Mouse (Mus musculus): ENCODE results near the gene Mical2.

Gene Mical2

GRCm38 (mm10) chr7:112241211-112241944 is 15.7 kb downstream of the Mical2 start:
- DNase-seq (ENCODE audit: low read depth, low spot score), result no peak

GRCm38 (mm10) chr7:112241945-112242329 is 16.3 kb downstream of the Mical2 start:
- DNase-seq (ENCODE audit: low read depth, low spot score), result no peak

DNA sequence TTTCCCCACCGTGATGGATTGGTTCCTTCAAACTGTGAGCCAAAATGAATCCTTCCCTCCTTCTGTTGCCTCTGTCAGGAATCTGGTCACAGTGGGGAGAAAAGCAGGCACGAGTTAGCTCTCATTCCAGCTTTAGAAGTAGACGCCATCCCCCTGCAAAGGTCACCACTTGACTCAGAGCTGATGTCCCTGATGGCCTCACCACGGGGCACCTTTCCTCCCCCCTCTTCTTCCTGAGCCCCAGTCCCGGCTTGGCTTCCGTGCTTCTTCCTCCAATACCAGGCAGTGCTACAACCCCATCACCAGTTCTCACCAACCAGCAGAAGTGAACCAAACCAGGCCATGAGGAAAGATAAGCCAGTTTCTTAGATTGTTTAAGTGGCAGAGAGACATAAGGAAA is 16.9 kb downstream of the Mical2 start:
- DNase-seq (ENCODE audit: low read depth, low spot score), result no peak

DNA sequence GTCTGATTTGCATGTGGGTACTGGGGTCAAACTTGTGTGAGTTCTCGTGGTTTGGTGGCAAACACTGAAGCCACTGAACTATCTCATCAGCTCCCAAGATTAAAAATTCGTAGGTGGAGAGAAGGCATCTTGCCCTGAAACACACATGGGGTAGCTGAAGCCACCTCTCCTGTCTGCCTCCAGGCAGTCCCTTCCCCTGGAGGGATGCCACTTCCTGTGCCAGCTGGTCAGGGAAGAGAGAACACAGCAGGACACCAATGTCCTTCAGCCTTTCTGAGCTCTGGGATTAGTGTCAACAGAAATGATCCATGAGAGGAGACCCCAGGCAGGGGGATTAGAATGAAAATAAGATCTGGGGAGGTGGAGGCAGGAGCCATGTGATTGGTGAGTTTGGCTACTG is 18.4 kb downstream of the Mical2 start:
- no peak for DNase-seq (ENCODE audit: low read depth, low spot score)

DNA sequence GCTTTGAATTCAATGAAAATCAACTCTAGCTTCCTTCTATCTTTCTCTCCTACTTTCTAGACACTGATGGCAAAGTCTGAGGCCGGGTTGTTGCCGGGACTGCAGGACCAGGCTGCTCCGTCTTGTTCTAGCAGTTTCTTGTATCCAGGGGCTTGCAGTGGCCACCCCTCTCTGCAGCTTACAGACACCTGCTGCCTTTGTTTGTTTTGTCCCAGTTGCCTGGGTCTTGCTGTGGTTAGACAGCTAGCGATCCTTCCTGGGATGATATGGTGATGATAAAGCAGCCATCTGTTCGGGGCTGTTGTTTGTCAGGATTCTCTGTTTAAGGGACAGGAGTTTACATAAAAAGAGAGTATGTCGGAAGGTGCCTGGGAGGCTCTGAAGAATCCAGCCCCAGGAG is 19.0 kb downstream of the Mical2 start:
- no peak for DNase-seq (ENCODE audit: low read depth, low spot score)

GRCm38 (mm10) chr7:112245839-112246438 is 20.3 kb downstream of the Mical2 start:
- DNase-seq (ENCODE audit: low read depth, low spot score), result no peak

- no peak for DNase-seq (ENCODE audit: low read depth, low spot score)
These were observed 20.8 kb downstream of the Mical2 start for GRCm38 (mm10) chr7:112246442-112246841.

- DNase-seq (ENCODE audit: low read depth, low spot score), result no peak
These were observed 22.2 kb downstream of the Mical2 start for GRCm38 (mm10) chr7:112247890-112248289.

DNA sequence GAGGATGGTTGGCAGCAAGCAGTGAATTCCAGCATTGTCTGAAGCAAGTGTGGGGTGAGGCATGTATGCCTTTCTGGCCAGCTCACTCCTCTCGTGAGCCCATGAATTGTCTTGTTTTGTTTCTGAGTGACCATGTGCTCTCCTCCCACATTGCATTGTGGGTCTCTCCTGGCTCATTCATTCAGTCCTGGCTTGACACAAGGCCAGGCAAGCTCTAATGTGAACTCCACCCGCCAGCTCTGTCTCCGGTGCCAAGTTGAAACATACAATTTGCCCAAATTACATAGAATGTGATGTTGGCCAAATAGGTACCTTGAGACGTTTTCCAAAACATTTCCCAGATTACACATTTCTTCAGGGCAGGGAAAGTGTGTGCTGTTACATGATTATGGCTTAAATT is 23.8 kb downstream of the Mical2 start:
- DNase-seq (ENCODE audit: low read depth, low spot score), result no peak

DNA sequence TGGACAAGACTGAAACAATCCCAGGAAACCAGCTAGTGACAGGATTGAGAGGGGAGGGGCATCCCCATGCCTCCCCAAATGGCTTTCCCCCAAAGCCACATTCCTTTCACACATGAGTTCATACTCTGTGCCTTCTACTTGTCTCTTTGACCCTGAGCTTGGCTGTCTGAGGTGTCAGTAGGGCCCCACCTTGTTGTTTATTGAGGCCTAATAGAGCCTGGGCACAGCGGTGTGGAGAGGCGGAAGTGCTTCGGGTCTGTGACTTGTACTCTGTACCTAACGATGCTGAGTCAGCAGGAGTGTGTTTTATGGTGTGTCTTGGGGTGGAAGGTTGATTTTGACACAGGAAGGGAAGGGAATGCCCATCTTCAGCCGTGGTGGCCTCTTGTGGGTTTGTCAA is 26.4 kb downstream of the Mical2 start:
- no peak for DNase-seq (ENCODE audit: low read depth, low spot score)

- DNase-seq (ENCODE audit: low read depth, low spot score), result no peak
These were observed 28.6 kb downstream of the Mical2 start for GRCm38 (mm10) chr7:112254233-112254632.

GRCm38 (mm10) chr7:112255248-112255866 is 29.7 kb downstream of the Mical2 start:
- no peak for DNase-seq (ENCODE audit: low read depth, low spot score)

DNA sequence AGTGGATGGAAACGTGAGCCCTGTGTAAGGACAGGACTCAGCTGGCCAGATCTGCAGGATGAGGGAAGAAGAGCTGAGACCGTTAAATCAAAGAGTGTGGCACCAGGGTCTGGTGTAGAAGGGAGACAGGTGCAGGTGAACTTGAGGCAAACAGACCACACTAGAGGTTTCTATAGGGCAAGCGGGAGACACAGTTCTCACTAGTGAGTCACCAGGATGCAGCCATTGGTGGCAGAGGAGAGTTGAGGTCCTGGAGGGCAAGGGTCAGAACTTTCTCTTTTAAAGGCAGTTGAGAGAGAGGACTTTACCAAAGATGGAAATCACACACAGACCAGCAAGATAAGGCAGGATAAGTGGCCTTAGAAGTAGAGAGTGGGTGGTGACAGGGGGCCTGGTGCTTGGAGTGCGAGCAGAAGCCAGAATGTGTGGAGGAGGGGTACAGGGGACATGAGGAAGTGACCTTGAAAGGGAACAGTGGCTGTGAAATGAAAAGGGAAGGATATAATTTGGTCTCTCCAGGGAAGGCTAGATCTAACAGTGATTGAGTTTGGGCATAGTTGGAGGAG is 32.8 kb downstream of the Mical2 start:
- DNase-seq (ENCODE audit: low read depth, low spot score), result no peak

GRCm38 (mm10) chr7:112259286-112259685 is 33.6 kb downstream of the Mical2 start:
- no peak for DNase-seq (ENCODE audit: low read depth, low spot score)

DNA sequence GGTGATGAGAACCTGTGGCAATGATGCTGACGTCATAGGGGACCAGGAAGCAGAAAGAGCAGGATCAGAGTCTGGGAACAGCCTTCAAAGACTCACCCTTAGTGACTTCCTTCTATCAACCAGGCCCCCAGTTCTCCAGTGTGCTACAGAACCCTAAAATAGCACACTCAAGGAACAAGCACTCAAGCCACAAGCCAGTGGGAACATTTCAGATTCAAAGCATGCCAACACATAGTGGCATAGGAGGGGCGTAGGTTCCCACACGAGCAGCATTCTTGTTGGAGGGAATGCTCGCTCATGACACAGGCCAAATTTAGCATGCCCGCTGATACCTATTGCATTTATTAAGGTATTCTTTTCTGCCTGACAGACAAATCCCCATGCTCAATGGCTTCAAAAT is 35.5 kb downstream of the Mical2 start:
- no peak for DNase-seq (ENCODE audit: low read depth, low spot score)

GRCm38 (mm10) chr7:112267266-112267665 is 41.6 kb downstream of the Mical2 start:
- DNase-seq (ENCODE audit: low read depth, low spot score), result no peak

DNA sequence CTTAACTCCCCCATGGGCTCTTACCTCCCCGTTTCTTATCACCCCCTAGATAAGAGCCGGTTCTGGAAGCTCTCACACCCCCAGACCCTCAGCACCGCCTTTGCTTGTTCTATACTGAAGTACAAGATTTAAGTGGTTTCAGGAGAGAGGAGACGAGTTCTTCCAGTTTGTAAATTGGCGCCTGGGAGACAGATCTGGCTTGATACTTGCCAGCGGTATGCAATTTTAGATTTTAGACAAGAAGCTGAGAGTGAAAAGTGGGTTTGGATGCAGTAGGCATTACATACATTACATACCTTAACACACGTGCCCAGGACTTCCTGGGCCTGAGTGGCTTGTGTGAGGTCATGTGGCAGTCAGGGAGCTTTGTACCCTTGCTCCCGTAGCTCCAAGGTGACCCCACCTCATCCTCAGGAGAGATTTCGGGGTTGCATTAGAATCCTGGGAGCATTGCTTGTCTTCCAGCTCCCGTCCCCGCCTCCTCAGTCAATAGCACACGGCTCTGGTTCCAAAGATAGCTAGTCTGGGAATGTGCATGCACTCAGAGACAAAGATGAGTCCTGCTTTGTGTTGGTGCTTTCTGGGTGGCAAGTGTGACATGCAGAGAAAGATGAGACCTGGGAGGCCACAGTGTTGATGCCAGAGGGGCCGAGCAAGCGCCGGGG is 43.2 kb downstream of the Mical2 start:
- no peak for DNase-seq (ENCODE audit: low read depth, low spot score)

- no peak for DNase-seq (ENCODE audit: low read depth, low spot score)
These were observed 45.2 kb downstream of the Mical2 start for GRCm38 (mm10) chr7:112270870-112271269.

DNA sequence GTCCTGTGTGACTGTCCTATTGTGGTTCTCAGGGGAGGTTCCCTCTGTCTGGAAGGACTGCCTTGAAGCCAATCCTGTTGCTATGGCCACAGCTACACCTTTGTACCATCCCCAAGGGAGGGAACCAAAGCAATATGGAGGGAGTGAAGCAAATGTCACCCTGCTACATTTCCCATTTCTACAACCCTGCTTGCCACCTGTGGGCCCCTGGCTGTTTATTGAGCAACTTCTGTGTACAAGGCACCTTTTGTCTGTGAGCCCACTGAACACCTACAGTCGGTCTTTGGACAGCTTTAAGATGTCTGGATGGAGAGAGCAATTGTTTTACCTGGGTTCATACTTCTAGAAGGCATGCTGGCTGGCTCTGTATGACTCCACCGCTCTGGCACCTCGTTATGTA is 46.0 kb downstream of the Mical2 start:
- DNase-seq (ENCODE audit: low read depth, low spot score), result no peak

DNA sequence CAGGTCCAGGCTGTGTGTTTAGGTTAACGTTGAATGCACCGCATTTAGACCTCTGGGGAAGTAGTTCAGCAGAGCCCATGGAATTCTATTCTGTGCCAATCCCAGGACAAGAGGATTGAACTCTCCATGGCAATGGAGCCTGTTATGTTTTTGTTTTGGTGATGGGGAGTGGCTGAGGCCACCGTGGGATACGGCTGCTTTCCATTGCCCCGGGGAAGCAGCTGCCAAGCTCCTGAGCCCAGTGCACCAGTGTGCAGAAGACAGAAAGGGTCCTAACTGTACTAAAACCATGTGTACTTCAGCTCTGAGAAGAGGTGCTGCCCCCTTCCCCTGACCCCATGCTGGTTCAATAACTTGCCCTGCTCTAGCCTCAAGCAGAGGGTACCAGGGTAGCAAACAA is 47.0 kb downstream of the Mical2 start:
- DNase-seq (ENCODE audit: low read depth, low spot score), result no peak

DNA sequence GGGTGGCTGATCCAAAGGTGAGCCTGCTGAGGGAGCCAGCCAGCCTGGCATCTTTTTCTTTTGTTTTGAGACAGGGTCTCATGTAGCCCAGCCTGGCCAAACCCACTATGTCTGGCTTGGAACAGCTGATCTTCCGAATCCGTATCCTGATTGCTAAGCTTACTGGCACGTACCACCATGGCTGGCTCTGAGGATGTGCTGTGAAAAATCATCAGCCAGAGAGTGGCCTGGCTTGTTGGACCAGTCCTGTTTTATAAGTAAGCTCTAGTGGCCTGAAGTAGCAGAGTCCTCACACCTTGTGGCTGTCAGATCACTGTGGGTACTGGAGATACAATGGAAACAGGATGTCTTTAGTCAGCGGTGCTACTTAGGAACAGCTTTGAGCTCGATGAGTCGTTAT is 47.8 kb downstream of the Mical2 start:
- DNase-seq (ENCODE audit: low read depth, low spot score), result no peak

GRCm38 (mm10) chr7:112274611-112275010 is 49.0 kb downstream of the Mical2 start:
- DNase-seq (ENCODE audit: low read depth, low spot score), result no peak

Measured in WW6 (cell line).